Mouse (Mus musculus) embryonic facial prominence, embryonic 14.5 days (tissue): Measurements from ENCODE around the gene Arhgap5. TPM values are rescaled to one million over a fixed set of nuclear protein-coding genes. Genes with fewer than 3 reads are reported as not detected.

ENCODE experiments used
- ATAC-seq: fragments of 200-750 bp; cut with Nextera tagmentation; 2 replicates; pipeline ENCODE4 v1.8.0; 2017; ENCODE audit warnings: low read depth, moderate number of reproducible peaks, moderate TSS enrichment
- DNase-seq: peaks from one replicate; pipeline ENCODE4 v3.0.0-alpha.2; 2015; ENCODE audit warnings: low spot score
- H3K27ac ChIP-seq: fragments of 300-500 bp; sonication (generic); replicated peaks from 2 replicates; pipeline ENCODE4 v1.5.1; 2014; ENCODE audit warnings: low read depth, mild to moderate bottlenecking, low read length, moderate library complexity
- H3K27me3 ChIP-seq: fragments of 300-500 bp; sonication (generic); replicated peaks from 2 replicates; pipeline ENCODE4 v1.6.1; 2014; ENCODE audit warnings: low read length; ENCODE audit not compliant: control insufficient read depth, insufficient read depth
- H3K36me3 ChIP-seq: fragments of 300-500 bp; sonication (generic); 2 replicates; pipeline ENCODE4 v1.6.1; 2014; ENCODE audit warnings: low read length, mixed read lengths; ENCODE audit not compliant: control insufficient read depth, insufficient read depth
- H3K4me1 ChIP-seq: fragments of 300-500 bp; sonication (generic); 2 replicates; pipeline ENCODE4 v1.6.1; 2014; ENCODE audit warnings: antibody characterized with exemption, low read length; ENCODE audit not compliant: control insufficient read depth, insufficient read depth
- H3K4me2 ChIP-seq: fragments of 300-500 bp; sonication (generic); 2 replicates; pipeline ENCODE4 v1.6.1; 2014; ENCODE audit warnings: low read depth, mild to moderate bottlenecking, low read length, moderate library complexity, mixed read lengths
- H3K4me3 ChIP-seq: fragments of 300-500 bp; sonication (generic); 2 replicates; pipeline ENCODE4 v1.5.1; 2014; ENCODE audit warnings: low read depth, mild to moderate bottlenecking, low read length
- H3K9ac ChIP-seq: fragments of 300-500 bp; sonication (generic); 2 replicates; pipeline ENCODE4 v1.6.1; 2014; ENCODE audit warnings: low read depth, mild to moderate bottlenecking, low read length, moderate library complexity, mixed read lengths
- H3K9me3 ChIP-seq: fragments of 300-500 bp; sonication (generic); 2 replicates; pipeline ENCODE4 v1.6.1; 2016; ENCODE audit warnings: low read length; ENCODE audit not compliant: control insufficient read depth
- WGBS: fragments of 180-500 bp; shearing (Covaris S2); extraction: QIAGEN DNeasy Blood & Tissue Kit; methylation state at CpG from one replicate; pipeline ENCODE4 v1.1.7; 2014; 5-methylcytosine and 5-hydroxymethylcytosine counted together
- polyA plus RNA-seq: library from polyadenylated mRNA; unstranded; fragments of >200 nt; fragmentation: Nextera tagmentation; extraction: Ambion mirVana; gene quantifications from 2 replicates; pipeline ENCODE4 v1.2.1, GENCODE M21; 2014

Arhgap5 gene
- polyA plus RNA-seq, 1 experiment from 2014 or later, result 54.6 TPM

DNA sequence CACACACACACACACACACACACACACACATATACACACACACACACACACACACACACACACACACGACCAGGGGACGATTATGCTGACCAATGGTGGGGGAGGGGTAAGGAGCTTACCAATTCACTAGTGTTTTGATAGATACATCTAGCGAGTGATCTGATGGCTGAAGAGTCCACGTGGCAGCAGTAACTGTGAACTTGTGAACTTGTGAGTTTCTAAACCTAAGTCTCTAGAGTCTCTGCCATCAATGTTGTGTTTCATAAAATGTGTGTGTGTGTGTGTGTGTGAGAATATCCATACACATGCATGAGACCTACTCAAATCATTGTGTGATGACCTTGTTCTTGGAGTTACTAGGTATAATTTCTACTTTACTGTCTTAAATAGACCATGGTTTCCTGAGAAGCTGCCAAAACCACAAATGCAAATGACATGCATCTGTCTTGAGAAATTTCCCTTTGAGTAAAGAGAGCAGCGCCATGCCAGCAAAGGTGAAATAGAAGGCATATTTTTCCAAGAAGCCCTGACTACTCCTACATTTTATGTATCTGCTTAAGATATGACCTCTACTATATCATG, 21.7 kb upstream of the Arhgap5 start:
- 67% methylated on average over 5 of the region's 5 CpGs for WGBS
- Histone ChIP-seq H3K36me3 (no peaks in the 10 kb centered on the region), H3K4me2 (no peak overlapping the region)

DNA sequence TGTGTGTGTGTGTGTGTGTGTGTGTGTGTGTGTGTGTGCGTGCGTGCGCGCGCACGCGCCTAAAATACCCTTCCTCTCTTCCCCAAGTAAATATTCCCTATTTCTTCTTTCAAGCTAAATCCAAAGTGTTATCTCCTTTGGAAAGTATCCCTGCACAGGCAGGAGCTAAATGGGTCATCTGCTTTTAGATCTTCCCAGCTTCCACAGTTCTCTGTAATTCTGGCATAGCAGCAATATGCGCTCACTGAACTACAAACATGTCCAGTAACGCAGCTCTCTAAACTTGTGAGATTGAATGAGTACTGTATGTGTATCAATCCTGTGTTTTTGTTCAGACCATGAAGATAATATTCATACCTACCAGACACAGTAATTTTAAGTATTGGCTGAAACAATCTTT, 20.6 kb upstream of the Arhgap5 start:
- no peak for ATAC-seq
- 94% methylated on average over 9 of the region's 9 CpGs for WGBS

More for the DNA sequence above, 21.7 kb upstream of the Arhgap5 start:
- H3K27me3 ChIP-seq, result no peaks in the 10 kb centered on the region
- H3K4me3 ChIP-seq, result no peak overlapping the region
- no peaks in the 10 kb centered on the region for H3K9me3 ChIP-seq
- no peak overlapping the region for H3K27ac ChIP-seq
- DNase-seq (peak; percentile 43), ATAC-seq (no peak)
- no peaks in the 10 kb centered on the region for H3K4me1 ChIP-seq
- H3K9ac ChIP-seq, result no peak overlapping the region

DNA sequence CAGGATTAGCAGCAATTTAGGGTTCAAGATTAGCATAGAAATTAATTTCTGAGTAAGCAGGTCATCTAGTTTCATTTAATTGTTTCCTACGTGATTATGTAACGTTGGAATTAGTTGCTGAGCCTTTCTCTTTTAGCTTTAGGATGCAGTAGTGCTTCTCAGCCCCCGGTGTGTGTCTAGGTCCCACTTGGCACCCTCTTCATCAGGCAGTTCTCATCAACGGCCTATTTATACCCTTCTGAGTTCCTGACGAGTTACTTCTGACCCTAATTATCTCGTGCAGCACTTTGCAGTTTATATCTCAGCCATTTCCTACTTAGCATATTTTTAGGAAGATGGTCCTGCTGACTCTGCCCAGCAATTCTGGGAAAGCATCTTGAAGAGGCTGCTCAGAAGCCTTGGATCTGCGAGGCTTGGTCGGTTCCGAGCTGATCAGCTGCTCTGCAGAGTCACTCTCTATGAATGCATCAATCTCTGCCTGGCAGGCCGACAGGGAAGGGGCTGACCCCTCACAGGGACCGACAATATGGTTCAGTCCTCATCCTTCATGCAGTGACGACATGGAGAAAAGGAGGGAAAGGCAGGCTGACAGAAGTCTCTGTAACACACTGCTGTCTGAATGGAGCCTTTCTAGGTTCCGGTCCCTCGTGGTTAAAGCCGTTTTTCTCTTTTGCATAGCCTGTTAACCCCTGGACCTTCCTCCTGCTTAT, 15.4 kb upstream of the Arhgap5 start:
- ATAC-seq (no peak), DNase-seq (no peak)
- H3K27ac ChIP-seq, result no peak overlapping the region
- no peak overlapping the region for H3K4me3 ChIP-seq
- WGBS, result 46% methylated on average over 15 of the region's 15 CpGs
- H3K4me1 ChIP-seq, result 0 out of 2 replicates have a peak, but pooled peaks cover 4% of the 10 kb centered on the region
- no peaks in the 10 kb centered on the region for H3K27me3 ChIP-seq
- no peaks in the 10 kb centered on the region for H3K36me3 ChIP-seq
- H3K4me2 ChIP-seq, result no peak overlapping the region
- H3K9me3 ChIP-seq, result no peaks in the 10 kb centered on the region
- no peak overlapping the region for H3K9ac ChIP-seq

More for the DNA sequence above, 20.6 kb upstream of the Arhgap5 start:
- DNase-seq, result no peak
- Histone ChIP-seq H3K9ac (no peak overlapping the region), H3K27me3 (no peaks in the 10 kb centered on the region), H3K4me3 (no peak overlapping the region), H3K36me3 (no peaks in the 10 kb centered on the region), H3K4me2 (no peak overlapping the region), H3K27ac (no peak overlapping the region), H3K9me3 (no peaks in the 10 kb centered on the region), H3K4me1 (no peaks in the 10 kb centered on the region)

DNA sequence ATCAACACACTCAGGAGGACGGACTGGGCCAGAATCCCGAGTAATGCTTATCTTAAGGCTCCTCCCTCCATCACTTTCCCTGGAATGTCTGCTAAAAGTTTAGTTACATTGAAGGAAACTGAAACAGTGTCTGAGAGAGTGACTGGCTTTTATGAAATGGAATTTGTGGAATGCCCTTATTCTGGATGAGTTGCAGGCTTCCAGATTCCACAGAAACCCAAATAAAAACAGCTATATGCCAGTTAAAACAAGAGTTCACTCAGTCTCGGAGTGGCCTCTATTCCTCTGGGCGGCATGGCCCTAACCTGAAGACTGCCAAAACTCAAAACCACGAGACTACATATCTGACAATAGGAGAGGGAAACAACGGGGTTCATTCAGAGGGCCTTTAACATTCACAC, 10.5 kb upstream of the Arhgap5 start:
- Histone ChIP-seq H3K27ac (0 out of 2 replicates have a peak overlapping the region, but pooled peaks have one; percentile 1), H3K4me2 (peak overlapping the region; percentile 25)
- WGBS, result 21% methylated on average over 6 of the region's 6 CpGs

DNA sequence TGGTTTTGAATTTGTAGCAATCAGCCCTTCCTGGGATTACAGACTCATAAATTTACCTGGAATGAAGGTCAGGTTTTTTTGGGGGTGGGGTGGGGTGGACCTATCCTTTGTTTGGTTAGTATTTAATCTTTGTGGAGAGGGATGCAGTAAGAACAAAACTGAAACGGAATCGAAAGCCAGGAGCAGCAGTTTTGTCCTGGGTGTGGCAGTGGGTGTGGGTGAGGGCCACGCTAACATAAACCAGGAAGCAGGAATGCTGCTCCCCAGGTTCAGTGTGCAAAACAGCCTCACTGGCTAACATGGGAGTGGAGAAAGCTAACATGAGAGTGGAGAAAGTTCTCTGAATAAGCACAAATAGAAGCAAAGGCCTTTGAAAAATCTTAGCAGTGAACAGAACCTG, 6.6 kb upstream of the Arhgap5 start:
- Histone ChIP-seq H3K9ac (no peak overlapping the region), H3K4me1 (0 out of 2 replicates have a peak, but pooled peaks cover 4% of the 10 kb centered on the region), H3K27me3 (no peaks in the 10 kb centered on the region), H3K36me3 (no peaks in the 10 kb centered on the region), H3K27ac (no peak overlapping the region), H3K9me3 (no peaks in the 10 kb centered on the region), H3K4me2 (no peak overlapping the region), H3K4me3 (no peak overlapping the region)
- 79% methylated on average over 3 of the region's 3 CpGs for WGBS
- DNase-seq, result no peak
- ATAC-seq, result no peak

More for the DNA sequence above, 10.5 kb upstream of the Arhgap5 start:
- 0 out of 2 replicates have a peak, but pooled peaks cover 4% of the 10 kb centered on the region for H3K4me1 ChIP-seq
- no peak overlapping the region for H3K4me3 ChIP-seq
- H3K36me3 ChIP-seq, result no peaks in the 10 kb centered on the region
- DNase-seq (peak; percentile 68), ATAC-seq (peak; percentile 53)
- no peaks in the 10 kb centered on the region for H3K27me3 ChIP-seq
- no peak overlapping the region for H3K9ac ChIP-seq
- no peaks in the 10 kb centered on the region for H3K9me3 ChIP-seq

DNA sequence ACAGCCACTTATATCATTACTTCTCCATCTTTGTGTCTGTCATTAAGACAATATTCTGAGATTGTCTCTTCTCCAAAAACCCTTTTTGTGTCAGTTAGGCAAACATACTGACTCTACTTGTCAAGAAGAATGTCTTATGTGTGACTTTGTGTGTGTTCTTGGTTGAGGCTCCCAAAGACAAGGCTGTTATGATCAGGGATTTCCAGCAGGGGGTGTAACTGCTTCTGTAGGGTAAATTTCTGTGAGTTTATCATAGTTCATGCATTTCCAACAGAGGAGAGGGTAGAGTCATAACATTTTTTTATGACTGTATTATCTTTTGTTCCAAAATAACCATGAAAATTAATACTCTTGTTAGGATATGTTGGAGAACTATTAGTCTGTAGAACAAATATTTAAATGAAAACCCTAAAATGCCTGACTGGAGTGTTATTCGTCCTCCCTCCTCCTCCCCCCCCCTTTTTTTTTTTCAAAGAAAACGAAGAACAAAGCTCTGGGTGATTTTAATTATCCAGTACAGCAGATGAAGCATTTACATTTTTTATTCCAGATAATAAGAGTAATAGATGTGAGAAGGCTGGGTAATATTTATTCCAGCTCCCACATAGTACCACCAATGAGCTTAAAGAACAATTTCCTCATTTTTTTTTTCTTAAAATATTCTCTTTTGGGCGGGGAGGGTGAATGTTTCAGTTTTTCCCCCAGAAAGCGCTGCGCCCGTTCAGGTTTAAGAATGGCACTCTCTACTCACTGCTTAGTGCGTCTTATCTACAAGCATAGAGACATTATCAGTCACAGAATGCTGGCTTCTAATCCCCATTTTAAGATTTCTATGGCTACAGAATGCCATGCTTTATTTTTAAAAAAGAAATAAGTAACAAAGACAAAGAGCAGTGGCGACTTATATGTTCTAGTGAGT, 2.6 kb upstream of the Arhgap5 start:
- peaks cover 8% of the 10 kb centered on the region for H3K4me1 ChIP-seq
- 69% methylated on average over 8 of the region's 8 CpGs for WGBS
- H3K9ac ChIP-seq, result no peak overlapping the region
- no peak overlapping the region for H3K27ac ChIP-seq
- no peaks in the 10 kb centered on the region for H3K9me3 ChIP-seq
- no peak overlapping the region for H3K4me2 ChIP-seq
- no peaks in the 10 kb centered on the region for H3K27me3 ChIP-seq
- H3K36me3 ChIP-seq, result no peaks in the 10 kb centered on the region
- ATAC-seq (no peak), DNase-seq (no peak)
- H3K4me3 ChIP-seq, result no peak overlapping the region

DNA sequence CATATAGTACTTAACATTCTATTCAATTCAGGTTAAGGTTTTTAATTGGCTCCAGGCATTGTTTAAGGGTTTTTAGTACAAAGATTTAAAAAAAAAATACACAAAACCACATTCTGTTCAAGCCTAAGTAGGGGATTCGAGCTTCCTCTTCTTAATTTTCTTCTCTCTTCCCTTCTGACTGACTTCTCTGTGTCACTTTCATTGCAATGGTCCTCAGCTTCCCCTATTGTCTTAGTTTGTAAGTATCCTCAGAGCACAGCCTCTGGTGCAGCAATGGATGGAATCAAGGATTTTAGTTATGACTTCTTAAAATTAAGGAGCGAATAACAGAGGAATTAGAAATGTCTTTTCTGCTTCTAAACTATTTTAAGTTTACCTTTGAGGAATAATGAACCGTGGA, 1.6 kb upstream of the Arhgap5 start:
- peak overlapping the region; percentile 70; the same call in 1 of the 2 replicates for H3K4me2 ChIP-seq
- 55% methylated on average over 3 of the region's 3 CpGs for WGBS
- DNase-seq, result no peak

DNA sequence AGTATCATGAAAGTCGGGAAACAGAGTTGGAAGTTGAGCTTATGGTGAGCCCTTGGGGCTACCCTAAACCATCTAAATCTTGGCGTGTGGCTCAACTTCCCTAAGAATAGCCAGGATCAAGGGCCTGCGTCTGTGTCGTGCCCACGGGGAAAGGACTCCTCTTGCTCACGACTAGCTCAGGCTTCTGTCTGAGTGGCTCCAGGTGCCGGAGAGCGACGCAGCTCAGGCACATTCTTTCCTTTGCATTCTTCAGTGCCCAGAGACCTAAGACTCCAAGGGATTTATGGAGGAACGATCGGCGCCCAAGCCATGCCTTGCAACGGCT, 679 bp upstream of the Arhgap5 start:
- peak overlapping the region; percentile 98 for H3K4me3 ChIP-seq
- H3K4me1 ChIP-seq, result peaks cover 9% of the 10 kb centered on the region
- no peaks in the 10 kb centered on the region for H3K27me3 ChIP-seq
- H3K9me3 ChIP-seq, result no peaks in the 10 kb centered on the region
- H3K27ac ChIP-seq, result peak overlapping the region; percentile 100
- 1% methylated on average over 13 of the region's 13 CpGs for WGBS
- peak overlapping the region; percentile 72 for H3K9ac ChIP-seq
- no peaks in the 10 kb centered on the region for H3K36me3 ChIP-seq
- ATAC-seq, result peak; percentile 48
- peak overlapping the region; percentile 70 for H3K4me2 ChIP-seq
- no peak for DNase-seq

More for the DNA sequence above, 1.6 kb upstream of the Arhgap5 start:
- Histone ChIP-seq H3K9ac (no peak overlapping the region), H3K27ac (0 out of 2 replicates have a peak overlapping the region, but pooled peaks have one; percentile 100), H3K36me3 (no peaks in the 10 kb centered on the region), H3K27me3 (no peaks in the 10 kb centered on the region), H3K9me3 (no peaks in the 10 kb centered on the region), H3K4me3 (no peak overlapping the region), H3K4me1 (peaks cover 9% of the 10 kb centered on the region)
- ATAC-seq, result no peak
